Mouse (Mus musculus) central nervous system, embryonic 14 days (tissue): Measurements from ENCODE around the gene Plin1. TPM values are rescaled to one million over a fixed set of nuclear protein-coding genes. Genes with fewer than 3 reads are reported as not detected.

Experiments used
- polyA plus RNA-seq: library from polyadenylated mRNA; depleted of rRNA; stranded (reverse); fragments of >200 nt; gene quantifications from 2 replicates; pipeline ENCODE4 v1.2.3, GENCODE M21; 2012; rRNA removed

The Plin1 gene
- 0.12 and 0.20 TPM in 2 replicates for polyA plus RNA-seq

DNA sequence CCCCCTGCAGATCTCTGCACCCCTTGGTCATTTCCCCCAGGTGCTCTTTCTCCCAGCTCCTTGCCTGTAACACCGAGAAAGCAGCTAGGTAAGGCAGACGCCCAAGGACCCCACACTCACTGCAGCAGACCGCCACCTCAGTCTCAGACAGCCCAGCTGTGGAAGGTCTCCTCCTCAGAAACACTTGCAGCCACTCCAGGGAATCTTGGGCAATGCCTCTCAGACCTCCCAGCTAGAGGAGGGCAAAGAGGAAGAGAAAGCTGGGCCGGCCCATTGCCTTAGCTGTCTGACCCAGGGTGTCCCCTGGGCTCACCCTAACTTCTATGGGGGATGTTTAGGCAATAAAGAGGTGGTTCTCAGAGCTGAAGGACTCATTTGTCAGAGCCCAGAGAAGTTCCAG, at the start of gene Plin1:
Plin1 (minus strand) TSS at position 282 of the 400 bp plus-strand sequence.

GRCm38 (mm10) chr7:79742659-79743536, 10.2 kb upstream of the Plin1 start, which contains the start of the genes Pex11a and Wdr93:
Gene Pex11a (minus strand): TSS chr7:79743131.
Gene Wdr93 (plus strand): TSS chr7:79743163.

DNA sequence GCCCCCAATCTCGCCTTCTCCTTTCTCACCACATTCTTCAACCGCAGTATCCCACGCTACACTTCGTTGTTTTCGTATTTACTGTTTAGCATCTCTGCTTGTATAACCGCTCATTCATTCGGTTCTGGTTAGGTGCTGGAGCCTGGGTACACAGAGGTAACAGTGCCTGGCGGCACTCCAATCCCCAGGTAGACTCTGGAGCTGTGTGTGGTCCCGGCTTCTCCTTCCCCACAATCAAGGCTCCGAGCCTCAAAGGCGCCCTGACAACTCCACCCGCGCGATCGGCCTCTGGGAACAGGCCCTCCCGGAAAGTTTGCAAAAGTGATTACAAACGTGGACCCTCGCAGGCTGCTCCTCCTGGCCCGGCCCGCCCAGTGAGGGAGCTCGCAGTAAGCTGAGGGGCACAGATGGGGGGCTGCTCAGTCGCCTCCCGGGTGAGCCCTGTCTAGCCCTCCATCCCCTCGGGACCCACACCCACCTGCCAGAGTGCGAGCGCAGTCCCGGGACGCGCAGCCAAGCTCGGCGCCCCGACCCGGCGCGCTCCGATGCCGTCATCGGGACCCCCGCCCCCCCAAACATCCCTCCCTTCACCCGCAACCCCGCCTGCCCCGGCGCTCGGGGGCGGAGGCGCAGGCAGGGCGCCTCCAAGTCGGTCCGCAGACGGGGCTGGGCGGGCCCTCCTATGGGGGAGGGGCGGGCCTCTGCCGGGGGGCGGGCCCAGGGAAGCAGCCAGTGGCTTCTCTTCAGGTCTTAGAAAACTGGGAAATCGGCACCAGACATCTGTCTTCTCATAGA, 17.3 kb downstream of the Plin1 start, which contains the start of gene Kif7:
Kif7 (minus strand) TSS at position 534 of the 795 bp plus-strand sequence.

Other genes starting within 250 kb of the Plin1 start
- gene Rhcg, start 115.2 kb downstream of the Plin1 start, polyA plus RNA-seq = 3.4 and 3.7 TPM in 2 replicates
- 4.1 and 4.8 TPM in 2 replicates for gene Ticrr, start 72.7 kb downstream of the Plin1 start, polyA plus RNA-seq
- gene Kif7, start 17.2 kb downstream of the Plin1 start, polyA plus RNA-seq = 7.0 and 7.3 TPM in 2 replicates
- gene Pex11a, start 10.2 kb upstream of the Plin1 start, polyA plus RNA-seq = 12.4 and 14.1 TPM in 2 replicates
- gene Wdr93, start 10.3 kb upstream of the Plin1 start, polyA plus RNA-seq = 0.29 and 0.41 TPM in 2 replicates
- 0.05 and 0.07 TPM in 2 replicates for gene Mesp1, start 60.9 kb upstream of the Plin1 start, polyA plus RNA-seq
- gene Mesp2, start 77.8 kb upstream of the Plin1 start, polyA plus RNA-seq = 0.90 and 1.2 TPM in 2 replicates
- gene Anpep, start 128.2 kb upstream of the Plin1 start, polyA plus RNA-seq = 5.1 and 9.9 TPM in 2 replicates
- 46.1 and 51.1 TPM in 2 replicates for gene Ap3s2, start 187.7 kb upstream of the Plin1 start, polyA plus RNA-seq
- gene Arpin, start 202.5 kb upstream of the Plin1 start, polyA plus RNA-seq = 10.2 and 12.0 TPM in 2 replicates